Mouse (Mus musculus) ES-E14 (cell line): ENCODE measurements around the gene Pde7b. TPM values are rescaled to one million over a fixed set of nuclear protein-coding genes. Genes with fewer than 3 reads are reported as not detected.
A peak's percentile ranks its signal among the peaks of the same experiment; 100 is the strongest.

Experiments used
- DNase-seq: peaks from one replicate; pipeline ENCODE4 v3.0.0-alpha.2; 2013; ENCODE audit warnings: low read depth, low spot score
- H3K27ac ChIP-seq: 2 replicates; pipeline ENCODE4 v1.5.1; 2012; ENCODE audit warnings: low read depth, mild to moderate bottlenecking, low read length, moderate library complexity, mixed read lengths; ENCODE audit not compliant: poor library complexity, insufficient read depth, severe bottlenecking
- H3K36me3 ChIP-seq: 2 replicates; pipeline ENCODE4 v1.6.1; 2012; ENCODE audit warnings: mild to moderate bottlenecking, low read length, moderate library complexity, mixed read lengths; ENCODE audit not compliant: control insufficient read depth, poor library complexity, insufficient read depth, severe bottlenecking
- H3K4me1 ChIP-seq, 2 experiments: fragments of 150-350 bp in 1 of 2; sonication (generic) in 1 of 2; 2 replicates each; pipeline ENCODE4 v1.6.1; 2012; ENCODE audit warnings: low read length in 2 of 2, mild to moderate bottlenecking in 1 of 2, mixed read lengths in 1 of 2; ENCODE audit not compliant: control insufficient read depth in 2 of 2, insufficient read depth in 2 of 2, poor library complexity in 1 of 2
- H3K4me3 ChIP-seq, 2 experiments: fragments of 150-350 bp in 1 of 2; sonication (generic) in 1 of 2; 2 replicates each; pipeline ENCODE4 v1.5.1; 2012; ENCODE audit warnings: low read length in 2 of 2, low read depth in 1 of 2, mild to moderate bottlenecking in 1 of 2, mixed read lengths in 1 of 2; ENCODE audit not compliant: insufficient read depth in 1 of 2, poor library complexity in 1 of 2, severe bottlenecking in 1 of 2
- H3K9ac ChIP-seq: 2 replicates; pipeline ENCODE4 v1.6.1; 2012; ENCODE audit warnings: low read depth, mild to moderate bottlenecking, low read length, mixed read lengths; ENCODE audit not compliant: poor library complexity, insufficient read depth, severe bottlenecking
- H3K9me3 ChIP-seq: fragments of 150-350 bp; sonication (generic); 2 replicates; pipeline ENCODE4 v1.6.1; 2012; ENCODE audit warnings: low read depth, mild to moderate bottlenecking, low read length; ENCODE audit not compliant: control insufficient read depth, insufficient read depth
- CHD2 ChIP-seq: IDR thresholded peaks from 2 replicates; pipeline ENCODE4 v1.6.1; 2014; ENCODE audit warnings: mild to moderate bottlenecking, low read depth, low read length, inconsistent platforms
- HCFC1 ChIP-seq: IDR thresholded peaks from 2 replicates; pipeline ENCODE4 v1.6.1; 2012; ENCODE audit warnings: low read length, inconsistent platforms, borderline replicate concordance; ENCODE audit not compliant: insufficient read depth
- MAFK ChIP-seq: IDR thresholded peaks from 2 replicates; pipeline ENCODE4 v1.6.1; 2014; ENCODE audit warnings: mild to moderate bottlenecking, low read depth, low read length, inconsistent platforms; ENCODE audit not compliant: insufficient read depth
- ZC3H11A ChIP-seq: IDR thresholded peaks from 2 replicates; pipeline ENCODE4 v1.6.1; 2012; ENCODE audit warnings: low read depth, mild to moderate bottlenecking, inconsistent platforms, low read length, borderline replicate concordance
- ZNF384 ChIP-seq: IDR thresholded peaks from 2 replicates; pipeline ENCODE4 v1.6.1; 2012; ENCODE audit warnings: low read depth, low read length, inconsistent platforms
- in situ Hi-C, 2 experiments: fragments of 600-800 bp; cut with MboI; formaldehyde crosslinking; loops; one replicate each; pipeline ENCODE4 v1.15.1; 2025; ENCODE audit warnings: low sequenced_read_pairs in 2 of 2, inconsistent platforms in 1 of 2; ENCODE audit not compliant: unreplicated experiment in 2 of 2
- total RNA-seq: library from RNA; depleted of rRNA; stranded (reverse); fragments of 300-350 nt; gene quantifications from 2 replicates; pipeline ENCODE4 v1.2.3, GENCODE M21; 2012

The Pde7b gene
- total RNA-seq, 1 experiment: 0.13 TPM

GRCm38 (mm10) chr10:20548833-20549710, 175.8 kb downstream of the Pde7b start:
- H3K4me1 ChIP-seq: no peaks in the 10 kb centered on the region; a peak in 1 of 4 replicates
- DNase-seq: no peak
- no peak overlapping the region for H3K4me3 ChIP-seq
- no peak overlapping the region for H3K27ac ChIP-seq
- no peaks in the 10 kb centered on the region for H3K9me3 ChIP-seq
- H3K36me3 ChIP-seq: no peaks in the 10 kb centered on the region
- TF ChIP-seq ZNF384: no peak
- no peak for TF ChIP-seq CHD2
- no peak for TF ChIP-seq HCFC1
- in situ Hi-C loops: no loop called here
- no peak overlapping the region for H3K9ac ChIP-seq

- peak overlapping the region in 1 of 2 experiments; percentile 8; a peak in 1 of 4 replicates for H3K4me3 ChIP-seq
- no peaks in the 10 kb centered on the region for H3K9me3 ChIP-seq
- H3K9ac ChIP-seq: 0 out of 2 replicates have a peak overlapping the region, but pooled peaks have one; percentile 5
- no peaks in the 10 kb centered on the region; a peak in 1 of 4 replicates for H3K4me1 ChIP-seq
- no peak for DNase-seq
- H3K36me3 ChIP-seq: no peaks in the 10 kb centered on the region
- no peak overlapping the region for H3K27ac ChIP-seq
- TF ChIP-seq ZC3H11A (no peak), ZNF384 (no peak), MAFK (no peak), HCFC1 (no peak), CHD2 (no peak)
- in situ Hi-C loops: no loop called here
Measured at GRCm38 (mm10) chr10:20547951-20548551, 176.8 kb downstream of the Pde7b start.

DNA sequence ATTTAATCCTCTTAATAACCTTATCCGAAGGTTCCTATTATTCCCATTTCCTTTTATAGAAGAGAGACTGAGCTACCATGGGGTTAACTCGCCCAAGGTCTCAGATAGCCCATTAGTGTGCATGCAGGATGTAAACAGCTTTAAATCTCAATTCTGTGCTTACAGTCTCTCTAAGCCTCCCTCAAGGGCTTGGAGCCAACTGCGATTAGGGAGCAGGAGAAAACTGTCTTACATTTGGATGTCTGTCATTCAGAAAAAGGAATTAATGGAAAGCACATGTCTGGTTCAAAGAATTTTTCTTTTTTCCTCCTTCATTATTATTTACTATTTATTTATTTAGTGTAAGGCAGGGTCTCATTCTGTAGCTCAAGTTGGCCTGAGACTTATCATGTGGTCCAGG, 181.8 kb downstream of the Pde7b start:
- H3K9ac ChIP-seq: no peak overlapping the region
- no peak overlapping the region for H3K4me3 ChIP-seq
- H3K9me3 ChIP-seq: no peaks in the 10 kb centered on the region
- no peaks in the 10 kb centered on the region for H3K36me3 ChIP-seq
- no peak for DNase-seq
- TF ChIP-seq MAFK: no peak
- TF ChIP-seq HCFC1: no peak
- TF ChIP-seq CHD2: no peak
- in situ Hi-C loops: no loop called here
- H3K27ac ChIP-seq: no peak overlapping the region
- no peaks in the 10 kb centered on the region for H3K4me1 ChIP-seq

DNA sequence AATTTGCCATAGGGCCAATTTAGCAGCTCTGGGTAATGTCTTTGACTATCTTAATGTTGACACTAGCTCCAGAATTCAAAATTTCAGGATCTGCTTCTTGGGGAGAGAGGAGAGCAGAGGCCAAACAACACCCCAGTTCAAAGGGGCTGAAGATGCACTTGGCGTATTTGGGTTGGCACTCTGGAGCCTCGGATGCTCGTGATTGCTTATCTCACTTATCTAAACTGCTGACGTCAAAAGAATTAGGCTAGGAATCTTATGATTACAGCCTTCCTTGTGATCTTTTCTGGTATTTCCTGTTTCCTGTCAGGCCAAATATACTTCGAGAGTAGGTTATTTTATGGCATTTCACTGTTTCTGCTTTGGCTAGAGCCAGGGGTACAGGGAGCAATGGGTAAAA, 191.1 kb downstream of the Pde7b start:
- no peaks in the 10 kb centered on the region for H3K4me1 ChIP-seq
- DNase-seq: no peak

More for the DNA sequence above, 191.1 kb downstream of the Pde7b start:
- in situ Hi-C loops: no loop called here
- Histone ChIP-seq H3K27ac (no peak overlapping the region), H3K4me3 (no peak overlapping the region), H3K36me3 (no peaks in the 10 kb centered on the region), H3K9ac (no peak overlapping the region), H3K9me3 (no peaks in the 10 kb centered on the region)
- no peak for TF ChIP-seq MAFK
- no peak for TF ChIP-seq ZC3H11A
- no peak for TF ChIP-seq ZNF384
- TF ChIP-seq HCFC1: no peak
- TF ChIP-seq CHD2: no peak
